22 mouse cellular contexts compared by ENCODE assay signal in the genomic region with DNA sequence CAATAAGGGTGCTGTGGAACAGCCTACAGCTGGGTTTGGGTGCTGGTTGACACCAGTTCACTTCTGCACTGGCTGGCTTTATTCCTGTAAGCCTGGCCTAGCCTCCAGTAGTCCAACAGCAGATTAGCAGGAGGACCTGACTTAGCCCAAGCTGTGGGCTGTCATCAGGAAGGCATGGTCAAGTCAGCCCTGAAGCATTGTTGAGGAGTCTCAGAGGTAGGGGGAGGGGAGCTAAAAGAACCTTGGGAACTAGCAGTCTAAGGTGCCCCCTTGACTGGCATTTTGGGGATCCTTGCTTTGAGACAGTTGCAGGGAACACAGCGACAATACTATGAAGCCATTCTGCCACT.
"Had no signal": no experiment of that assay in that cellular context is flagged by ENCODE, and none has a peak within 500 bp of the region (broad histone marks: within the 10 kb centered on the region; RNA-seq: fewer than 3 reads in every experiment).

No protein-coding gene starts in this region.

- H3K27me3 ChIP-seq: heart, embryonic 12.5 days; hindbrain, embryonic 13.5 days; hindbrain, embryonic 15.5 days; kidney, embryonic 15.5 days; limb, embryonic 12.5 days; liver, embryonic 13.5 days had no signal

- H3K9ac ChIP-seq: forebrain, postnatal 0 days; heart, embryonic 12.5 days; hindbrain, embryonic 13.5 days; hindbrain, embryonic 15.5 days; kidney, embryonic 15.5 days; limb, embryonic 12.5 days; liver, embryonic 13.5 days had no signal

- H3K9me3 ChIP-seq: heart, embryonic 10.5 days; heart, embryonic 12.5 days; hindbrain, embryonic 13.5 days; hindbrain, embryonic 15.5 days; kidney, embryonic 15.5 days; limb, embryonic 10.5 days; limb, embryonic 12.5 days; liver, embryonic 13.5 days had no signal

- H3K36me3 ChIP-seq: heart, embryonic 10.5 days; heart, embryonic 12.5 days; hindbrain, embryonic 13.5 days; hindbrain, embryonic 15.5 days; kidney, embryonic 15.5 days; limb, embryonic 10.5 days; limb, embryonic 12.5 days; liver, embryonic 13.5 days had no signal

- DNase-seq: forebrain, postnatal 0 days; gastrocnemius, postnatal 14 days; gastrocnemius, postnatal 36 days; heart, adult 18-20 months; kidney, adult 11 months; kidney, adult 2 months; kidney, postnatal 14 days; kidney, postnatal 36 days; layer of hippocampus, adult 9-11 months; layer of hippocampus, postnatal 36 days; liver; liver, embryonic 13.5 days had no signal

- H3K4me3 ChIP-seq: heart, embryonic 10.5 days; heart, embryonic 12.5 days; hindbrain, embryonic 13.5 days; hindbrain, embryonic 15.5 days; kidney, embryonic 15.5 days; limb, embryonic 10.5 days; limb, embryonic 12.5 days; liver, embryonic 13.5 days had no signal

- H3K27ac ChIP-seq: heart, embryonic 10.5 days; hindbrain, embryonic 13.5 days; hindbrain, embryonic 15.5 days; hindbrain, postnatal 0 days; limb, embryonic 10.5 days; limb, embryonic 12.5 days; liver, embryonic 13.5 days had no signal

- H3K4me2 ChIP-seq: heart, embryonic 12.5 days; hindbrain, embryonic 13.5 days; hindbrain, embryonic 15.5 days; kidney, embryonic 15.5 days; limb, embryonic 12.5 days; liver, embryonic 11.5 days; liver, embryonic 13.5 days had no signal

- ATAC-seq: forebrain, postnatal 0 days; hindbrain, postnatal 0 days; intestine, embryonic 16.5 days had no signal
